Mouse (Mus musculus): ENCODE measurements around the gene Cd160.

The Cd160 gene

DNA sequence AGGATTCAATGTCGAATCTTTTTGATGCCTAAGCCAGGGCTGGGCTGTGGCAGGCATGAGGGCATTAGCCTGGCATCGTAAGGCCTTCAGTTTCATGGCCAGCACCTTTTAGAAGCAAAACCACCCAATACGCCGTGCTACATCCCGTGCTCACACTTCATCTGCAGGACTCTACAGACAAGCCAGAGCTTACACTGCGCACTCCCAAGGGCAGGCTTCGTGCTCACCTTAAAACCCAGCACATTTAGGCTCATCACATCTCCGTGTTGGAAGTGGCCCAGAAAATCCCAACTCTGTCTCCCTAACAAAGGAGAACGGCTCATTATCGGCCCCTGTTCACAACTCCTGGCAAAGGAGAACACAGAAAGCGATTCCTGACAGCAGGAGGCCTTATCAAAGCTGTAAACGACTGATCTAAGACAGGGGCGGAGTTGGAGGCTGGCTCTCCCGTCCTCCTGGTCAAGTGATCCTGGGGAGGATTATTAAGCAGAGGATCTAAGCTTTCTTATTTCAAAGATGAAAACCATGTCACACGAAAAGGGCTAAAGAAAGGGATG, 765 bp downstream of the Cd160 start:
- no peak for DNase-seq (ENCODE audit: low spot score)

GRCm38 (mm10) chr3:96825261-96825660, 3.9 kb downstream of the Cd160 start:
- DNase-seq (ENCODE audit: low spot score) = no peak

DNA sequence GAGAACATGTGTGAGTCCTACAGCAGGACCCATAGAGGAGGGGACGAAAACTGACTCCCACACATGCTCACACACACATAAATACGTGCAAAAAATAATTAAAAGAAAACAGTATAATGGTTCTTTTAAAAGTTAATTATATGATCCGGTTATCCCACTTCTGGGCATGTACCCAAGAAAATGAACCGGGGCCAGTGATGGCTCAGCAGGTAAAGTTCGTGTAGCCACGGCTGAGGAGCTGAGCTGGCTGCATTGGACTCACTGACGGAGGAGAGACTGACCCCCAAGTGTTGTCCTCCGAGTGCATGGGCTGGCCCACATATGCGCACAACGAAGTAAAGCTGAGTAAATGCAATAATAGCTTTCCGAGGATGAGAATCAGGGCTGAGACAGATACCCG, 4.5 kb downstream of the Cd160 start:
- no peak for DNase-seq (ENCODE audit: low spot score)

GRCm38 (mm10) chr3:96823701-96824100, 5.5 kb downstream of the Cd160 start:
- DNase-seq (ENCODE audit: low spot score) = no peak

DNA sequence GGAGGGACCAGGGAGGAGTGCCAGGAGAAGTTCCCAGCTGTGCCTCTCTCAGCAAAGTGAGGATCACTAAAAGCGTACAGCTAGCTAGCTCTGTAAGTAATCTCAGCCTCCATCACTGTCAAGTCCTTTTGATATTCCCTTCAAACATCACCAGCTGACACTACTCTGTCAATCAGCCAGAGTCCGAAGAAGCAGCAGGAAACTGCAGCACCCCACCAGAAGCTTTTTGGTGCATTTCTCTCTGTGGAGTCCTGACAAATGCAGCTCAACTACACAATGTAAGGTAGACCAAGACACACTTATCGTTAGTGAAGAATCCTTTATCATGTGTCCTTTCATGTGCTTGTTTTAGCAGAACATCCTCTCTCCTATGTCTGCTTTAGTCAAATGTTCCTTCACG, 7.6 kb downstream of the Cd160 start:
- no peak for DNase-seq (ENCODE audit: low spot score)

- DNase-seq (ENCODE audit: low spot score) = no peak
Observed at GRCm38 (mm10) chr3:96820116-96820915, 8.8 kb downstream of the Cd160 start.

DNA sequence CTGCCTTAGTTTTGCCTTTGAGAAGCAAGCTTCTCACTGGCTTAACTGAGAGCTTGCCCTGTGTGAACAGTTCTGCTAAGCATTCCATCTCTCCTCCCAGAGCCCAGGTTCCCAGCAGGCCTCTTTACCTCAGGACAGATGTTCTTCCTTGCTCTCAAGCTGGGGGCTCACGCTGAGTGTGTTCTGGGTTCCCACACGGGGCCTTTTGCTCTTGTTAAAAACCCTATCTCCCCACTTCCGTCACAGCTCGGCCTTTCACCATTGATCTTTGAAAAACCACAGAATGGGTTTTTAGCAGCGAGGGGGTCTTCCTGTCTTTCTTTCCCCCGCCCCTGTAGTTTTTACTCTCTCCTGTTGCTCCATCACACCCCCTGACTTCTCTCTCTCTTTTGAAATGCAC, 14.8 kb downstream of the Cd160 start:
- no peak for DNase-seq (ENCODE audit: low spot score)

DNA sequence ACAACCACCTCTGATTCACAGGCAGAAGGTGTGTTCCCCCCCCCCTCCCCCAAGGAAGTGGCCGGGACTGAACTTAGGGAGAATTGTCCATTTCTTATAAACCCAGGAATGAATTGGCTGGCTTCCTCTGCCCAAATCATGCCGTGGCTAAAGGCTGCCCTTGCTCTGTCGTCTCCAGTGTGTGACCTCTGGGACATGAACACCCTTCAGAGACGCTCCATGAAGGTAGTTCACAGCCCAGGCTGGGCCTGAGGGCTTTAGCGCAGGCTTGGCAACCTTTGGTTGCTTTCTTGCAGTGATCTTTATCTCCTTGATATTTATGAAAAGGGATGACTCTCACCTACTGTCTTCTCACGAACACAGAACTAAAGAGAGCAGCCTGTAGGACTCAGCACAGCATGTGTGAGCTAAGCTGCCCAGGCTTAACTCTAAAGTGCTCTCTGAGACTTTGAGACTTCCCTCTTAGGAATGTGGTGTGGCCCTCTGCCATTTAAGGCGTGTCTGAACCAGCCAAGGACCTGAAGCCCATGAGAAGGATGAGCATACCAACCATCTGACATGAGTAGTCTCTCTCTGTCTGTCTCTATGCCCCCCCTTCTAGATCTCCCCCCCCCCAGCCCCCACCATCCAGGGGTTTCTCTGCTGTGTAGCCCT, 15.4 kb downstream of the Cd160 start:
- no peak for DNase-seq (ENCODE audit: low spot score)

- DNase-seq (ENCODE audit: low spot score) = no peak
Observed at GRCm38 (mm10) chr3:96813106-96813505, 16.0 kb downstream of the Cd160 start.

- peak; percentile 80 for DNase-seq (ENCODE audit: low spot score)
Observed at GRCm38 (mm10) chr3:96812395-96813091, 16.6 kb downstream of the Cd160 start.

GRCm38 (mm10) chr3:96811232-96811631, 17.9 kb downstream of the Cd160 start:
- no peak for DNase-seq (ENCODE audit: low spot score)

DNA sequence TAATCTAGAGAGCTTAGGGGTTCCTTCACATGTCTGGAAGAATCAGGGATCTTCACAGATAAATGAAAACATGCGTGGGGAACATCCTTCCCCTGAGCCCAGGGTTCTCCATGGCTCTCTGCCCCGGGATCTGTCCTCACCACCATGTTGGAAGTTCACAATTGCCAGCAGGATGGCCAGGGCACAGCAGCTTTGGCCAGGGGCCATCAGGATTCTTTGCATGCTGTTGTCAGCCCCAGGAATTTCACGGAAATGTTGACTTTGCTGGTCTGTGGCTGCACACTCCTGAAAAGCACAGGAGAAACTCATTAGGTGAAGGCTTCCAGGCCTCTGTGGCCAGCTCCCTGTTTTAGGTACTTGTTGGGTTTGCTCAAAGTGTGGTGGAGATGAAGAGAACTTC, 20.5 kb downstream of the Cd160 start:
- no peak for DNase-seq (ENCODE audit: low spot score)

- no peak for DNase-seq (ENCODE audit: low spot score)
Observed at GRCm38 (mm10) chr3:96808136-96808535, 21.0 kb downstream of the Cd160 start.

DNA sequence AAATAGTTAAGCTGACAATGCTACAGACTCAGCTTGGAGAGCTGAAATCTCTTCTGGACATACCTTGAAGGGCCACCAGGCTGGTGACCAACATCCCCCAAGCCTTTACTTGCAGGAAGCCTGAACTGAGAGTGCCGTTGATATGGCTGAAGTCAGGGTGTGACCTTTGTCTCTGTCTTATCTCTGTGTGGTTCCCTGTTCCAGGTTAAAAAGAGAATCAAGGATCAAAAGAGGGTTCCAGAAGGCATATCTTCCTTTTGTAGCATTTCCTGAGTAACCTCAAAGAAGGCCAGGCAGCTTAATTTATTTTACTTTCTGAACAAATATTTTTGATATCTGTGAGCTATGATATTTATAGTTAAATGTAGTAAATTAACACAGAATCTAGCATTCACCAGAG, 26.9 kb downstream of the Cd160 start:
- DNase-seq (ENCODE audit: low spot score) = no peak

GRCm38 (mm10) chr3:96800254-96800653, 28.9 kb downstream of the Cd160 start:
- DNase-seq (ENCODE audit: low spot score) = no peak

- DNase-seq (ENCODE audit: low spot score) = no peak
Observed at GRCm38 (mm10) chr3:96788506-96788905, 40.6 kb downstream of the Cd160 start.

DNA sequence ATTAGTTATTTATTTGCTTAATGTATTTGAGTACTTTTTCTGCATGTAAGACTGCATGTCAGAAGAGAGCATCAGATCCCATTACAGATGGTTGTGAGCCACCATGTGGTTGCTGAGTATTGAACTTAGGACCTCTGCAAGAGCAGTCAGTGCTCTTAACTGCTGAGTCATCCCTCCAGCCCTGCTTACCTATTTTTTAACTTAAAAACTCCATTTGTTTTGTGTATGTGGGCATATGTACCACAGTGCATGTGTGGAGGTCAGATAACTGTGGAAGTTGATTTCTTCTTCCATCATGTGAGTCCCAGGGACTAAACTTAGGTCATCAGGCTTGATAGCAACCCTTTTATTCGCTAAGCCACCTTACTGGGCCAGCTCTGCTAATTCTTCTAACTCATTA, 41.4 kb downstream of the Cd160 start:
- no peak for DNase-seq (ENCODE audit: low spot score)

GRCm38 (mm10) chr3:96782236-96782635, 46.9 kb downstream of the Cd160 start:
- no peak for DNase-seq (ENCODE audit: low spot score)

DNA sequence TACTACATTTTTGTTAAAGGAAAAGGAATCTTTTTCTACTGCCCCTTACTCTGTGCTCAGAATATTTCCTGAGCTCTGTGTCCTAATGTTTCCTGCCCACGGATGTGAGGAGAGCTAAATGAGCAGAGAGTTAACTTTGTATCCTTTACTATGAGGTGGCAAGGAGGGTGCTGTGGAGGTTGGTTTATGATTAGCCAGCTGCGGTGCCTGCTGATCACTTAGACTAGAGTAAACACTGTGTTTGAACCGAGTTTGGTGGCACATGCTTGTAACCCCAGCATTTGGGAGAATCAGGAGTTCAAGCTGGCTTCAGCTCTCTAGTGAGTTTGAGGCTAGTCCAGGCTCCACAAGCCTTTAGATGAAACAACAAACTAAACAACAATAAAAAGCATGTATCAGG, 52.0 kb downstream of the Cd160 start:
- peak; percentile 7 for DNase-seq (ENCODE audit: low spot score)

DNA sequence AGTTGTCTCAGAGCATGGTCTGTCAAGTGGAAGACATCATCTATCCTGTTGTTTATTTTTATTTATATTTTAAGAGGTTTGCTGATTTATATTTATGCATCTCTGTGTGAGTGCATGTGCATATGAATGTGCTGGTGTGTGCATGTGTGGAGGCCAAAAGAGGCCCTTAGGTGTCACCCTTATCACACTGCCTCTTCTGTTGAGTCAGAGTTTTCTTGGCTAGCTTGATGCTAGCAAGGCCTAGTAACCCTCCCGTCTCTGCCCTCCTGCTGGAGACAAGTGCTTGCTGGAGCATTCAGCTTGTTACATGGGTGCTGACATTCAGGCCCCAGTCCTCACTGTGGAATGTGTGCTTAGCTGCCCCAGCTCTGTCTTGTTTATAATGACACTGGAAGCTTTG, 56.2 kb downstream of the Cd160 start:
- DNase-seq (ENCODE audit: low spot score) = no peak

DNA sequence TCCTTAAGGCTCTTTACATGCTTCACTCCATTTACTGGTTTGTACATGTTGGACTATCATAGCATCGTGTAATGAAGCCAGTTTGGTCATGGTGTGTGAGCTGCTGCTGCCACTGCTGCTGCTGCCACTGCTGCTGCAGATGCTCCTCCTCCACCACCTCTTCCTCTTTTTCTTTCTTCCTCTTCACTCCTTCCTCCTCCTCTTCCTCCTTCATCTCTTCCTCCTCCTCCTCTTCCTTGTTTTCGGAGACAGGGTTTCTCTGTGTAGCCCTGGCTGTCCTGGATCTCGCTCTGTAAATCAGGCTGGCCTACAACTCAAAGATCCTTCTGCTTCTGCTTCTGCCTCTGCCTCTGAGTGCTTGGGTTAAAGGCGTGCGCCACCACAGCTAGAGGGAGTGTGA, 59.2 kb downstream of the Cd160 start:
- no peak for DNase-seq (ENCODE audit: low spot score)

- DNase-seq (ENCODE audit: low spot score) = no peak
Observed at GRCm38 (mm10) chr3:96764528-96764927, 64.6 kb downstream of the Cd160 start.

GRCm38 (mm10) chr3:96759695-96760094, 69.5 kb downstream of the Cd160 start:
- no peak for DNase-seq (ENCODE audit: low spot score)
